Mouse (Mus musculus) E14TG2a.4 (cell line): ENCODE data around the gene Gm11492.

ENCODE experiments used
- H3K27me3 ChIP-seq: 2 replicates; pipeline ENCODE4 v1.6.1; 2014; ENCODE audit warnings: low read length, control low read depth; ENCODE audit not compliant: insufficient read depth
- H3K36me3 ChIP-seq: 2 replicates; pipeline ENCODE4 v1.6.1; 2014; ENCODE audit warnings: low read length, control low read depth; ENCODE audit not compliant: insufficient read depth
- H3K4me1 ChIP-seq: replicated peaks from 2 replicates; pipeline ENCODE4 v1.6.1; 2014; ENCODE audit warnings: low read depth, low read length, control low read depth
- H3K4me3 ChIP-seq: replicated peaks from 2 replicates; pipeline ENCODE4 v1.5.1; 2014; ENCODE audit warnings: mild to moderate bottlenecking, low read length
- H3K9me3 ChIP-seq: 2 replicates; pipeline ENCODE4 v1.6.1; 2014; ENCODE audit warnings: low read length, control low read depth
- CTCF ChIP-seq: conservative IDR thresholded peaks from 2 replicates; pipeline ENCODE4 v1.5.1; 2014; ENCODE audit warnings: low read length
- NANOG ChIP-seq: IDR thresholded peaks from 2 replicates; pipeline ENCODE4 v1.6.1; 2014; ENCODE audit warnings: borderline replicate concordance, low read length, mixed read lengths
- POU5F1 ChIP-seq: IDR thresholded peaks from 2 replicates; pipeline ENCODE4 v1.6.1; 2014; ENCODE audit warnings: low read length, borderline replicate concordance

Gene Gm11492

DNA sequence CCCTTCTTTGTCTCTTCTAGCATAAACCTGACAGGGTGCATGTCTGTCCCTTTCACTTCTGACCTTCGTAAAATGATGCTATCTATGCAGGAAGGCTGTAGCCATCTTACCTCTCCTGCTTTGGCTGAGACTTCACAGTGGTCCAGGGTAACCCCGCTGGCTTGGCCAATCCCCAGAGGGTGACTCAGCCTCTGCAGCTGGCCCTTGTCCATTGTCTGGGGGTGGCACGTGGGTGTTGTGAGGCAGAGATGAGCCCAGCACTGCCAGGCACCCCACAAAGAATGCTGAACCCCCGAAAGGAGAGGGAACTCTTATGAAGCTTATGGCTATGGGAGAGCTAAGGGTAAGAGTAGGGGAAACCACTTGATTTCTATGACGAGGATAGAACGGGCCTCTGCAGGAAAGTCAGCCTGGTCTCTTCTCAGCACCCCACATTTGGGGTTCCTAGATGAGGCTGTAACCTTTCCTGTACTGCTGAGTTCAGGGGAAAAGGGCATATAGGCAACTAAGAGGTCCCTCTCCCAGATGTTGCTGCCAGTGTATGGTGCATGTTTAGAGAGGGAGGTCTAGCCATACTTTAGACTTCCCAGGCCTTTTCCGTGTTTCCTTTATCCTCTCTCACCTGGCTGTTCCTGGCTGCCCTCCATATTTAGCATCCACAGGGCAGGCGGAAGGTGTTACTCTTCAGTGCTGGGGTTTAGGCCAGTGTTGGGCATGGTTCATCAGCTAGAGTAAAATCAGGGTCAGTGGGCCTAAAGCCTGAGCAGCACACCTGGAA, 15.7 kb downstream of the Gm11492 start:
- no peaks in the 10 kb centered on the region for H3K36me3 ChIP-seq
- no peak overlapping the region for H3K4me3 ChIP-seq
- no peaks in the 10 kb centered on the region for H3K9me3 ChIP-seq
- peaks cover 67% of the 10 kb centered on the region for H3K27me3 ChIP-seq
- TF ChIP-seq POU5F1 (no peak), NANOG (no peak), CTCF (no peak)
- H3K4me1 ChIP-seq = peaks cover 38% of the 10 kb centered on the region

- Histone ChIP-seq H3K4me3 (no peak overlapping the region), H3K36me3 (no peaks in the 10 kb centered on the region), H3K27me3 (peaks cover 54% of the 10 kb centered on the region), H3K4me1 (peaks cover 32% of the 10 kb centered on the region), H3K9me3 (no peaks in the 10 kb centered on the region)
- TF ChIP-seq CTCF (no peak), POU5F1 (no peak), NANOG (no peak)
Observed at GRCm38 (mm10) chr11:87583291-87584034, 17.0 kb downstream of the Gm11492 start.

- Histone ChIP-seq H3K4me1 (peaks cover 38% of the 10 kb centered on the region), H3K27me3 (peaks cover 41% of the 10 kb centered on the region), H3K4me3 (no peak overlapping the region), H3K9me3 (no peaks in the 10 kb centered on the region), H3K36me3 (no peaks in the 10 kb centered on the region)
- TF ChIP-seq POU5F1 (no peak), NANOG (no peak), CTCF (no peak)
Observed at GRCm38 (mm10) chr11:87584711-87585505, 18.5 kb downstream of the Gm11492 start.

DNA sequence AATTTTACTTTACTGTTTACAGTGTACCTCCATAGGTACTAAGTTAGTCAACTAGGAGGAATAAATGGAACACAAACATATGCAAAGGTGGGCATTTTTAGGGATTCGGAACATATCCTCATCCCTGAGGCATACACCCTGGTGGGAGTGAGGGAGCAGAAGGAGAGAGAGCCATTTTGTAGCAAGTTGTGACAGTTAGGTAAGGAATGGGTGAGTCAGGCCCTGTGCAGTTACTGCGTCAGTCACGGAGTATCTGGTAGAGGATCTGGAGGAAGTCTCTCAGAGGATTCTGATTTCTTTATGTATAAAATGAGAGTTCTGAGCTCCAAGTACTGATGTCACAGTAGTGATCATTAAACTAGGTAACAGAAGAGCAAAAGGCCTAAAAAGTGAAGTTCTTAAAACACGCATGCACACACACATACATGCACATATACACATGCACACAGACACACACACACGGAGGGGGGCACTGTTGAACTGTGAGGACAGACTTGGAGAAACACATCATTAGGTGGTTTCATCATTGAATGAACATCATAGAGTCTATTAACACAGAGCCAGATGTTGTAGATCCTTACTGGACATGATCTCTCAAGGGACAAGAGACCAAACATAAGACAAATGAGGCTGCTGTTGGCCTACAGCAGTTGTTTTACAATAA, 20.9 kb downstream of the Gm11492 start:
- Histone ChIP-seq H3K4me3 (no peak overlapping the region), H3K36me3 (no peaks in the 10 kb centered on the region), H3K9me3 (no peaks in the 10 kb centered on the region), H3K4me1 (peaks cover 36% of the 10 kb centered on the region), H3K27me3 (peaks cover 16% of the 10 kb centered on the region)
- TF ChIP-seq NANOG (no peak), POU5F1 (no peak), CTCF (no peak)

- TF ChIP-seq NANOG (no peak), CTCF (no peak), POU5F1 (no peak)
- Histone ChIP-seq H3K9me3 (no peaks in the 10 kb centered on the region), H3K36me3 (peaks cover 10% of the 10 kb centered on the region), H3K27me3 (0 out of 2 replicates have a peak, but pooled peaks cover 2% of the 10 kb centered on the region), H3K4me3 (no peak overlapping the region; the same call in 1 of the 2 replicates), H3K4me1 (peaks cover 52% of the 10 kb centered on the region)
Observed at GRCm38 (mm10) chr11:87589605-87590004, 23.2 kb downstream of the Gm11492 start.

- Histone ChIP-seq H3K27me3 (no peaks in the 10 kb centered on the region), H3K36me3 (peaks cover 12% of the 10 kb centered on the region), H3K4me3 (peak overlapping the region; percentile 92), H3K9me3 (no peaks in the 10 kb centered on the region), H3K4me1 (peaks cover 61% of the 10 kb centered on the region)
- TF ChIP-seq POU5F1 = no peak
Observed at GRCm38 (mm10) chr11:87590841-87591525, 24.5 kb downstream of the Gm11492 start.

DNA sequence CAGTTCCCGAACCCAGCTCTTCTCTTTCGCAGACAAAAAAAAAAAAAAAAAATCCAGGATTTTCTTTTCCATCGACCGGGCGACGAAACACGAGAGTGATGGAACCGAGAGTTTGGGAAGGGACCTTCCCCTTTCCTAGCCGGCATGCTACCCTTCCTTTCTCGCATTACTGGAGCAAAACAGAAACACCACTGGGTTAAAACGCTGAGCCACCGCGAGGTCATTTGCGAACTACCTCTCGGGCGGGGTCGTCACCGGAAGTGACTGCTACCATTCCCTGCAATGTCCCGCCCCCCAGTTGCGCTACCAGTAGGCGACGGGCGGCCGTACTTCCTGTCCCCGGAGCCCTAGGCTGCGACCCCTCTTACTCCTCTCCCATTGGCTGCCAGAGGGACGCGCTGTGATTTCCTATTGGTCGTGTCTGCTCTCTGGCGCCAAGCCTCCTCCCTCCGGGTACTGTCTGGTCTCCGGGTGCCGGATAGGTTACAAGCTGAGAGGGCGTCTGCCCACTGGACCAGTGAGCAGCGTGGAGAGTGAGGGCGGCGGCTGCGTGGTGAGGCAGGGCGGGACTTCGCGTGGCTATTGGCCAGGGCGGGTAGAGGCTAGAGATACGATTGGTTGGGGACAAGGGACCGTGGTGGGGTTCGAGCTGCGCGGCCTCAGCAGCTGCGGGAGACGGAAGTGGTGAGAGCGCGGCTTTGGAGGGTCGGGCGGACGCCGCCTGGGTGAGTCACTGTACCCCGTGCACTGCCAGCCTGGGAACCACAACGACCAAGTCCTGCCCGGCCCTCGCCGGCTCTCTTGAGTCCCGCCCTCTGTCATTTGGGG, 25.3 kb downstream of the Gm11492 start, which contains the start of gene Mtmr4:
Mtmr4 (plus strand) TSS at position 637 of the 828 bp plus-strand sequence.
- H3K9me3 ChIP-seq = no peaks in the 10 kb centered on the region
- H3K4me1 ChIP-seq = peaks cover 68% of the 10 kb centered on the region
- H3K36me3 ChIP-seq = peaks cover 13% of the 10 kb centered on the region
- H3K27me3 ChIP-seq = no peaks in the 10 kb centered on the region
- peak within 1 kb of the TSS; percentile 93 for H3K4me3 ChIP-seq
- TF ChIP-seq NANOG = no peak
- no peak for TF ChIP-seq CTCF
